Mouse (Mus musculus) stomach, postnatal 0 days (tissue): ENCODE results near the gene Pet100. TPM values are rescaled to one million over a fixed set of nuclear protein-coding genes. Genes with fewer than 3 reads are reported as not detected.
A peak's percentile ranks its signal among the peaks of the same experiment; 100 is the strongest.
"Not testable (repeated sequence)": the region's sequence is repeated elsewhere in the genome, so short reads cannot be mapped to it uniquely, and the experiment has no call there.

Source experiments
- ATAC-seq: fragments of 200-750 bp; cut with Nextera tagmentation; 2 replicates; pipeline ENCODE4 v1.8.0; 2017; ENCODE audit not compliant: low FRiP score, low TSS enrichment
- DNase-seq: peaks from one replicate; pipeline ENCODE4 v3.0.0-alpha.2; 2016; ENCODE audit warnings: low spot score
- H3K27ac ChIP-seq: fragments of 300-500 bp; sonication (generic); replicated peaks from 2 replicates; pipeline ENCODE4 v1.5.1; 2014; ENCODE audit warnings: mild to moderate bottlenecking, control low read depth
- H3K27me3 ChIP-seq: fragments of 300-500 bp; sonication (generic); 2 replicates; pipeline ENCODE4 v1.6.1; 2014; ENCODE audit warnings: low read length; ENCODE audit not compliant: control insufficient read depth, insufficient read depth
- H3K36me3 ChIP-seq: fragments of 300-500 bp; sonication (generic); 2 replicates; pipeline ENCODE4 v1.6.1; 2014; ENCODE audit warnings: low read length, mixed read lengths; ENCODE audit not compliant: control insufficient read depth, insufficient read depth
- H3K4me1 ChIP-seq: fragments of 300-500 bp; sonication (generic); replicated peaks from 2 replicates; pipeline ENCODE4 v1.6.1; 2014; ENCODE audit warnings: antibody characterized with exemption; ENCODE audit not compliant: control insufficient read depth, insufficient read depth
- H3K4me2 ChIP-seq: fragments of 300-500 bp; sonication (generic); replicated peaks from 2 replicates; pipeline ENCODE4 v1.6.1; 2014; ENCODE audit warnings: low read depth, mild to moderate bottlenecking, control low read depth, moderate library complexity
- H3K4me3 ChIP-seq: fragments of 300-500 bp; sonication (generic); 2 replicates; pipeline ENCODE4 v1.5.1; 2014; ENCODE audit warnings: low read depth, low read length, control low read depth
- H3K9ac ChIP-seq: fragments of 300-500 bp; sonication (generic); 2 replicates; pipeline ENCODE4 v1.6.1; 2014; ENCODE audit warnings: mild to moderate bottlenecking, low read length, control low read depth, mixed read lengths
- H3K9me3 ChIP-seq: fragments of 300-500 bp; sonication (generic); 2 replicates; pipeline ENCODE4 v1.6.1; 2016; ENCODE audit warnings: low read length; ENCODE audit not compliant: control insufficient read depth
- CTCF ChIP-seq: IDR thresholded peaks from 2 replicates; pipeline ENCODE4 v1.5.1; 2016; ENCODE audit warnings: antibody characterized with exemption, low read depth, mild to moderate bottlenecking, moderate library complexity
- EP300 ChIP-seq: optimal IDR thresholded peaks from 2 replicates; pipeline ENCODE3; 2016; ENCODE audit warnings: antibody characterized with exemption
- WGBS: fragments of 180-500 bp; shearing (Covaris S2); extraction: QIAGEN DNeasy Blood & Tissue Kit; methylation state at CpG from one replicate; pipeline ENCODE4 v1.1.7; 2014; 5-methylcytosine and 5-hydroxymethylcytosine counted together
- polyA plus RNA-seq: library from polyadenylated mRNA; unstranded; fragments of >200 nt; fragmentation: Nextera tagmentation; extraction: Ambion mirVana; gene quantifications from 2 replicates; pipeline ENCODE4 v1.2.1, GENCODE M21; 2015

Gene Pet100
- 143 and 171 TPM in 2 replicates for polyA plus RNA-seq

- TF ChIP-seq CTCF (no peak), EP300 (no peak)
- DNase-seq (peak; percentile 100), ATAC-seq (peak; percentile 98)
- peak within 1 kb of the TSS; percentile 70 for H3K4me3 ChIP-seq
- H3K36me3 ChIP-seq, result peaks cover 17% of the 10 kb centered on the region
- no peaks in the 10 kb centered on the region for H3K4me1 ChIP-seq
- 0 out of 2 replicates have a peak within 1 kb of the TSS, but pooled peaks have one; percentile 3 for H3K27ac ChIP-seq
- H3K9ac ChIP-seq, result peak within 1 kb of the TSS; percentile 78
- no peaks in the 10 kb centered on the region for H3K27me3 ChIP-seq
- peak within 1 kb of the TSS; percentile 78 for H3K4me2 ChIP-seq
- no peaks in the 10 kb centered on the region for H3K9me3 ChIP-seq
- under 1% methylated on average over 37 of the region's 37 CpGs for whole genome bisulfite sequencing
These were observed at the start of gene Pet100, which contains the start of gene Xab2 for GRCm38 (mm10) chr8:3621199-3621970. Gene Pet100, plus strand, starts transcription at chr8:3621548. Gene Xab2, minus strand, starts transcription at chr8:3621316.

- no peak for ATAC-seq
- no peaks in the 10 kb centered on the region for H3K9me3 ChIP-seq
- no peak overlapping the region for H3K27ac ChIP-seq
- H3K4me2 ChIP-seq, result no peak overlapping the region
- no peak for TF ChIP-seq CTCF
- no peak for TF ChIP-seq EP300
- DNase-seq, result no peak
- WGBS, result 86% methylated on average over 3 of the region's 3 CpGs
- no peaks in the 10 kb centered on the region for H3K36me3 ChIP-seq
- no peaks in the 10 kb centered on the region for H3K27me3 ChIP-seq
- H3K4me1 ChIP-seq, result no peaks in the 10 kb centered on the region
- no peak overlapping the region for H3K4me3 ChIP-seq
- no peak overlapping the region for H3K9ac ChIP-seq
These were observed 46.8 kb upstream of the Pet100 start for GRCm38 (mm10) chr8:3574546-3574945.

- Histone ChIP-seq H3K4me2 (no peak overlapping the region), H3K27ac (no peak overlapping the region), H3K36me3 (no peaks in the 10 kb centered on the region), H3K27me3 (no peaks in the 10 kb centered on the region), H3K4me1 (no peaks in the 10 kb centered on the region), H3K9me3 (no peaks in the 10 kb centered on the region), H3K9ac (no peak overlapping the region), H3K4me3 (no peak overlapping the region)
- DNase-seq (no peak), ATAC-seq (no peak)
- TF ChIP-seq EP300 (no peak), CTCF (no peak)
- 53% methylated on average over 15 of the region's 15 CpGs for WGBS
These were observed 45.0 kb upstream of the Pet100 start for GRCm38 (mm10) chr8:3576211-3576960.

- WGBS, result 56% methylated on average over 9 of the region's 9 CpGs
- no peaks in the 10 kb centered on the region for H3K36me3 ChIP-seq
- peak overlapping the region; percentile 56 for H3K27ac ChIP-seq
These were observed 41.7 kb upstream of the Pet100 start for GRCm38 (mm10) chr8:3579390-3580364.

GRCm38 (mm10) chr8:3581961-3582360 is 39.4 kb upstream of the Pet100 start:
- 67% methylated on average over 1 of the region's 3 CpGs for WGBS
- not testable (repeated sequence) for H3K9me3 ChIP-seq, H3K9ac ChIP-seq, H3K4me1 ChIP-seq, H3K27me3 ChIP-seq, H3K4me2 ChIP-seq, DNase-seq, H3K36me3 ChIP-seq, ATAC-seq, H3K27ac ChIP-seq, H3K4me3 ChIP-seq

More at GRCm38 (mm10) chr8:3579390-3580364, 41.7 kb upstream of the Pet100 start:
- H3K9ac ChIP-seq, result no peak overlapping the region
- DNase-seq, result peak; percentile 47
- peak; percentile 37; the same call in 1 of the 2 replicates for ATAC-seq
- TF ChIP-seq EP300 (no peak), CTCF (no peak)
- no peaks in the 10 kb centered on the region for H3K27me3 ChIP-seq
- H3K4me1 ChIP-seq, result no peaks in the 10 kb centered on the region
- no peak overlapping the region for H3K4me2 ChIP-seq
- no peak overlapping the region for H3K4me3 ChIP-seq
- no peaks in the 10 kb centered on the region for H3K9me3 ChIP-seq
